Mouse (Mus musculus) MN1 (cell line): ENCODE results near the gene Gm49380.

Experiments
- DNase-seq: peaks from one replicate; pipeline ENCODE4 v3.0.0-alpha.2; 2016; ENCODE audit warnings: low spot score

Gene Gm49380

DNA sequence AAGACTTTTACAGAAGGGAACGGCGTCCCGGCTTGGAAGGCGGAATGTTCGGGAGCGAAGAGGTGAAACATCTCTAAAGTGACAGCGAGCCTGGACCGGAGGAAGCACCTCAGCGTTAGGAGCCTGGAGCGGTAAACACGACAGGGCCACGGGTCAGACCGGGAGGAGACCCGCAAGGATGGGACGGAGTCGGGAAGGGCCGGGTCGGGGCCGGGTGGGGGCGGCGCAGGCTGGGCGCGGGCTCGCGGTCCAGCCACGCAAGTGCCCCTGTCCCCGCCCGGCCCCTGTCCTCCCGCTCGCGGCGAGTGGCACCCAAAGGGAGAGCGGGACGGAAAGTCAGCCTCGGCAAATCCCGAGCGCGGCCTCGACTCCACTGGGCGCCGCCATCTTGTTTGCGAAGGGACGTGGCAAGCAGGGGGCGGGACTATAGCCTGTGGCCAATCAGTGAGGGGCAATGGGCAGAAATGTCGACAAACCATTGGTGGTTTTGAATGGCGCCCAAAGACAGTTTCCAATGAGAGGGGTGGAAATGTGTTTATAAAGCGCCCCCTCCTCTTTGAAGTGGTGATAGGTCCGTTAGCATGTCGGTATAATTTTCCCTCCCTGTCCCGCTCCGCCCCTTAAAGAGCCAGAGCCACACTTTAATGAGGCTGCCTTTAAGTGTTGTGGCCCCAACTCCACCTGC is at the start of gene Gm49380, which contains the start of gene Rnf26:
Gene Gm49380, minus strand, starts transcription at position 396 of the 685 bp plus-strand sequence.
Gene Rnf26, minus strand, starts transcription at position 413 of the 685 bp plus-strand sequence.
- DNase-seq: peak; percentile 96

DNA sequence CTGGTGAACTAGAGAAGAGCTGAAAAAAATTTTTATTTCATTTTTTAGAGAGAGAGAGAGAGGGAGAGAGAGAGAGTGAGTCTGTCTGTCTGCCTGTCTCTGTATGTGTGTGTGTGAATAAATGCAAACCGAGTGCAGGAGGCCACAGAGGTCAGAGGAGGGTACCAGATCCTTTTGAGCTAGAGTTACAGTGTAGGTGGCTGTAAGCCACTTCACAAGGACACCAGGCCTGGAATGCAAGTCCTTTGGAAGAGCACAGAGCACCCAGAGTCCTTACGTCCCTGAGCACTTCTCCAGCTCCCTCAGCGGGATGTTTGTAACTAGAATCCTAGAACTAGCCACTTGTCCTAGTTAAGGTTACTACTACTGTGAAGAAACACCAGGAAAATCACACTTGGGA is 46.6 kb upstream of the Gm49380 start:
- DNase-seq: no peak

DNA sequence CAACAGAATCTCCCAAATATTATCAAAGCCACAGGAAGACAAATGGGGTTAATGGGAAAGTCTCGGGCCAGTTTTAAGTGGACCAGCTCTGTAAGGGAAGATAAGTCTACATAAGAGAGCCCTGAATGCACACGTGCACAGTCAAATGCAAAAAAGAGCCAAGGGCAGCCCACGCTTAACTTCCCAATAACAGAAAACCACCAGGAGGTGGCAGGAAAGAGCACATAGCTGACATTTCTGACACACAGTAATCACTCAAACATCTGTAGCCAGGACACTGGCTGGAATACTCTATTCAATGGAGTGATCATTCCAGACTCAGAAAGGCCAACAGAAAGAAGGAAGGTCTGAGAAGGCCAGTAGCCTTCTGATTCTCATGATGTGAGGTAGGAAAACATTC is 34.0 kb upstream of the Gm49380 start:
- DNase-seq: peak; percentile 40

DNA sequence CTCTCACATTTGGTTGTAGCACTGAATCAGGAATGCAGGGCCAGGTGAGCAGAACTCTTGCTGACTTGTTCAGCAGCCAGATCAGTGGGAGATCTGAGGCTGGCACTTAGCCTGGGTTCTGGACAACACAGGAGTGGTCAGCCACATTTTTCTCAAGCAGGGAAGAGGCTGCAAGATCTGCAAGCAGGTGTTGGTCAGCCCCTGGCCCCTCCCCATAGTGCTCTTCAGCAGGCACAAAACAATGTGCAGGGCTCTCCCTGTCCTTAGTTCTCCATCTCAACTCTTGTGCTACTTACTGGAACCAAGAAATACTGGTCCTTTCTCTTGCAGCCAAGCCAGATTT is 31.4 kb upstream of the Gm49380 start:
- no peak for DNase-seq

DNA sequence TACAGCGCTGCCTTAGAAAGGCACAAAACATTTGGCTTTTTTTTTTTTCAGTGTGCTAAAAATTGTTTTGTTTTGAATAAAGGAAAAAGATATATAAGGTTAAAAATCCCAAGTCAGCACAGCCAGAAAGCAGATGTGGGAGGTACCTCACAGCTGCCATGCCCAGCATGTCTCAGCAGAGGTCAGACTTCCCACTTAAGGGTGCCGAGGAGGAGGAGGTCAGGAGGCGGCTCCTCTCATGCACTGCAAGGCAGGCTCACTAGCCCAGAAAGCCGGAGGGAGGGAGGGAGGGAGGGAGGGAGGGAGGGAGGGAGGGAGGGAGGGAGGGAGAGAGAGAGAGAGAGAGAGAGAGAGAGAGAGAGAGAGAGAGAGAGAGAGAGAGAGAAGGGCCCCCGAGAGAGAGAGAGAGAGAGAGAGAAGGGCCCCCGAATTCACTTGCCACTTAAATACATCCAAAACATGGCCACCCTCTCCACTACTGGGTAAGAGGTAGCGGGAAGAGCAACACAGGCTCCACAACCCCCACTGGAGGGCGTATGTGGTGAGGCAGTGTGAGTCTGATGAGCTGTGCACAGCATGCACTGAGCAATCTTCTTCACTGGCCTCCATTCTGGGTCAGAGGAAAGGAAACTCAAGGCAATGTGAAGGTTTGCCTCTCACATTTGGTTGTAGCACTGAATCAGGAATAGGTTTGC is 30.9 kb upstream of the Gm49380 start:
- DNase-seq: peak; percentile 54

DNA sequence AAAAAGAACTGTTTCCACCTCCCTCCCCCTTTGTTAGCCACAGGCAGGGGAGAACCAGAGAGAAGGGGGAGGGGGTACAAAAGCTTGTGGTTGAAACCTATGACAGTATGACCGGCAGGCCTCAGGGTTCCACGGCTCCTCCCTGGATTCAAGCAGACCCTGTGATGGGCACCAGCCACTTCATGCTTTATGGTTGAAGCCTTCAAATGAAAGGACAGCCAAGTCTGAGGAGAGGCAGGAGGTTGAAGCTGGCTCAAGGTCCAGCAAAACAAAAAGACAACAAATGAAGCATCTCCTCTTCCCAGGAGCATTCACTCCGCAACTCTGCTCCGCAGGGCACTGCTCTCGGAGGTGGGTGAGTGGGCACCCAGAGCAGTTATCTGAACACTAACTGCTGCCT is 30.1 kb upstream of the Gm49380 start:
- no peak for DNase-seq

DNA sequence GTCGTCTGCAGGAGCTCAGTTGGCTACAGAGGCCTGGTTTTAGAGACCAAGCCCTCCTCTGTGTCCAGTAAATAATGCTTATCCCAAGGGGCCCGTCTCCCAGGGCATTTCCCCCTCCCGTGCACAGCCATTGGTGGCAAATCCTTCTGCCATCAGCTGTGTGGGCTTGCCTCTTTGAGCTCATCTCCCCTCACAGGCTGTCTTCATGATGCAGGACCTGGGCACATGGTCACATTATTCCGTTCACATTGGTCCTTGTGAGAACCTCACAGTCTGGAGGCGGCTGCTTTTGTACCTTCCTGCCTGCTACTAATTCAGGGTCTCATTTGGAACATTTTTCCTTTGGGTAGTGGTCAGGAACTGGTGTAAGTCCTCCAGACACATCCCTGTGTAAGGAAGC is 28.7 kb upstream of the Gm49380 start:
- DNase-seq: no peak

DNA sequence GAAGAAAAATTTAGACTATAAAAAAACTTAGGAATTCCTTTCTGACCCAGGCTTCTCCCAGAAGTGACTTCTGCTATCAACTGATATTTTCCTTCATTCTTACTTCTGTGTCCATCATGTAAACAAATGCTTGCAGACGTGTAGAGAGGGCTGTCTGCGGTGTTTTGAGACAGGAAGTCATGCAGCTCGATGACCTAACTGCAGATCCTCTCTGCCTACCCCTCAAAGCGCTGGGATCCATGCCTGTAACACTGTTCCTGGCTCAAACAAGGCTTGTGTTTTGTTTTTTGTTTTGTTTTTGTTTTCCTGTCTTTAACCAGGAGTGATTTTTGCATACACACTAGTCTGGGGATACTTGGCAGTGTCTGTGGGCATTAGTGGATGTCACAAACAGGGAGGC is 24.5 kb upstream of the Gm49380 start:
- no peak for DNase-seq

DNA sequence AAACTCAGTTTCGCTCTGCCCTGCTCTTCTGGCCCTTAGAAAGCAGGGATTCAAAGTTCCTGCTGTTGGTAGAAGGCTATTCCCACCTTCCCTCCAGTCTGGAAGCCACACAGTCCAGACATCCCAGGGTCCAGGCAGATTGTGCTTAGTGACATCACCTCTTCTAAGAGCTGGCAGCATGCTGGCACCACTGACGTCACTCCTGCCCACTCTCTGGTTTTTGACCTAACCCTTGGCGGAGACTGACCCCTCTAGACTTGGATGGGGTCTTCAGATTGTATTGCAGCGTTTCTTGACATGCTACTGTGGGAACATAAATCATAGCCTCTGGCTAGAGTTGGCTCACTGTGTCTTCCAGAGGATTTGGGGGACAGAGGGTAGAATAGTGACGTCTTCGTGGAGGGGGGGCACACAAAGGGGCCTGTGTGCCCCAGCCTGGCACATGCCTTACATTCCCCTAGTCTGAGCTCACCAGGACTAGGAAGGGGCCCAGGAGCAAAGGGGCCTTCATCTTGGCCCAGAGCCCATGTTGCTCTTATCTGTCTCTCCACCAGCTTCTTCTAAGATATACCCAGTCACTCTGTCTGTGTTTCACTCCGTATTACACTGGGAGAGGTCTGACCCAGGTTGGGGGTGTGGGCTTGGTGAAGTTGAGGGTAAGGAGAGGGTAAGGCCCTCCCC is 22.6 kb upstream of the Gm49380 start:
- DNase-seq: peak; percentile 36

DNA sequence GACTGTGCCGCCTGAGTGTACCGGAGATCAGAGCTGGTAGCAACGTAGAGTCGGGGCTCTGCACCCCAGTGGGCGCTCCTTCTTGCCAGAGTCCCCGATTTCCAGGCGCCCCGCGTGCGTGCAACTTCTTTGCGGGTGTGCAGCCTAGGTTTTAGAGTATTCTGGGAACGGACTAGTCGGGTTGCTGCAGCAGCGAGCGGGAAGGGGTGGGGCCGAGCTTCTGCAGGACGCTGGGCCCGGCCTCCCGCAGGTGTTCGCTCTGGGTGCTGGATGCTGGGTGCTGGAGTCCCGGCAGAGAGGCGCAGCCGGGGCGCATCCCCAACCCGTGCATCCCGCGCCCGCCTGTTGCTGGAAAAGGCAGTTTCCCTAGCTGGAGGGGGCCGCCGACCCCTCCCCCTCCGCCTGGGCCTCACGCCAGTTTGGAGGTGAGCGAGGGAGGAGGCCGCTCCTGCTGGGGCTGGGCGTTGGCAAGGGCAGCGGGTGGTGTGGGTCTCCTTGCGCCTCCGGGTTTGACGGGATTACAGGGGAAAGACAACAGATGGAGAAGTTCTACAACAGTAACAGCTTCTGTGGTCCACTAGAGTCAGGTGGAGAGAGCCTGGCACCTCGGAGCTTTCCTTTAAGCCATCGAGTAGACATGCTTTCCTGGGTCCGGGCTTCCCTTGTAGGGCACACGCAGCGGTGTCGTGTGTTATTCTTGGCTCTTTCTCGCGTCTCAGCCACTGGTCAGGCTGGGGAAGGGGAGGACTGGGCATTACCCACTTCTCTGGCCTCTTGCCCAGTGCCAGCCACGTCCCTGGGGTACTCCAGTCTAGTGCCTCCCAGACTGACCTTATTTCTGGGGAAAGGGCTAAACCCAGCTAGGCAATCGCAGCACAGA is 21.8 kb upstream of the Gm49380 start:
- DNase-seq: peak; percentile 86

DNA sequence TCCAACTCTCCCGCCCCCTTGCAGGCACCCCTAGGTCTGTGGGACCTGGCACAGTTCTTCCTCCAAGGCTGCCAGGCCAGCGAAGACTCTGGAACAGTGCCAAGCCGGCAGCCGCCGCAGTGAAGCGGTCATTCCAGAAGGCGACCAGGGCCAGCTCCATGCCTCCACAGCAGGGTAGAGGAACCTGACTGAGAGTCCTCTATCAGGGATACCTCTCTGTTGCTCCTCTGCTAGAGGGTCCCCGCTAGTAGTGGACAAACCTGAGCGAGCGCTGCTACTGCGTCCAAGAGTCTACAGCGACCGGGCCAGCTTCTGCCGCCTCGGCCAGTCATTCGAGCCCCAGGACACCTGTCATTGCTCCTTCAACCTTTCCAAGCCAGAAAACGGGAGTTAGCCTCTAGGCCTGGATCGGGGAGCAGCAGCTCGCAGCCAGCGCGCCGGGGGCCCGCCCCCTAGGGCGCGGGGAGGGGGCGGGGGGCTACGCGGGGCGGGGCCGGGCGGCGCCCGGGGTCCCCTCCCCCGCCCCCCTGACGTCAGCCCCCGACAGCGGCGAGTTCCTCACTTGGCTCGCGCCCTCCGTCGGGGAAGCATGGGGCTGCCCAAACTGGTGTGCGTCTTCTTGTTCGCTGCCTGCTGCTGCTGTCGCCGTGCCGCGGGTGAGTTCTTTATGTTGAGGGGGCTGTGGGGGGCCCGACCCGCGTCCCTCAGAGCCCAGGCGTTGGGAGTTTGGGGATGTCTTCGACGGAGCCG is 21.0 kb upstream of the Gm49380 start, which contains the start of gene Mcam:
Gene Mcam, plus strand, starts transcription at position 369 of the 750 bp plus-strand sequence.
- peak; percentile 81 for DNase-seq

DNA sequence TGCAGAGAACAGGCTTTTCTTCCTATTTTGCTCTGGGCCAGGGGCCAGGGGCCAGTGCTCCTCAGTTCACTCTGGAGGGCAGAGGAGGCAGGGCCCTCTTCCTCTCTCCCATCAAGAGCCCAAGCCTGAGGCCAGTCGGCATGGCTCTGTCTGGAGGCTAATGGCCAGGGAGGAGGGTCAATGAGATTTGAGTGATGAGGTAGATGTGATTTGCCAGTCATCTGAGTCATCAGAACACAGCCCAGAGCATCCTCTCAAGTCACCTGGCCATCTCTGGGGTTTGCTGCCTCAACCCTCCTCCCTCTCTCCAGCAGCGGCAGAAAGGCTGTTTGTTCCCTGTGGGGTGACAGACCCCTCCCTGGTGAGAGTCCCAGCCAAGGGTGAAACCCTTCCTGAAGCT is 20.0 kb upstream of the Gm49380 start:
- DNase-seq: peak; percentile 63

DNA sequence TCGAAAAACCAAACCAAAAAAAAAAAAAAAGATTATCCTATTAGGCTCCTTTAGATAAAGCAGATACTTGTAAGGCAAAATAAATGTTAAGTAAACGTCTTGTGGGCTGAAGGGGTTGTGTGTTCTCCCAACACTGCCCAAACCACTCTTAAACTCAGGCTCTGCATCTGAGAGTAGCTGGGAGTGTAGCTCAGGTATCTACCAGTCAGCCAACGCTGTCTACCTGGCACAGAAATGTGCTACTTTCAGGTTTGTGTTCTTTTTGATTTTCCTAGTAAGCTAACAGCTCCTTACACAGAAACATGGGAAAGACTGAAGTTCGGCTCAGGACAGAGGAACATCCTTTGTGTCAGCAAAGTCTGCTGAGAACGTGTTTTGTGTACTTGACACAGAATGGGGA is 18.9 kb upstream of the Gm49380 start:
- no peak for DNase-seq

DNA sequence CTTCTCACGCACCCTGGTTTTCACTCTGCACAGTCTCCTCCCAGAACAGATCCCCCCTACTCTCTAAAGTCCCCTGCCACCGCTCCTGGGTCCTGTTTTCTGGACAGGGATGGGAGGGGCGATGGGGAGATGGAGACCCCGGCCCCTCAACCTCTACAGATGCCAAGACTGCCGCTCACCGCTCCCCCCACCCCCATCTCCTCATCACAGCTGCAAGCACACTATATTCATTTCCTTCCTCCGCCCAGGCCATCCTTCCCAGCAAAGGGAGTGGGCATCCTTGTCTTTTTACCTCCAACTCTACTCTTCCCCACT is 17.9 kb upstream of the Gm49380 start:
- DNase-seq: no peak

DNA sequence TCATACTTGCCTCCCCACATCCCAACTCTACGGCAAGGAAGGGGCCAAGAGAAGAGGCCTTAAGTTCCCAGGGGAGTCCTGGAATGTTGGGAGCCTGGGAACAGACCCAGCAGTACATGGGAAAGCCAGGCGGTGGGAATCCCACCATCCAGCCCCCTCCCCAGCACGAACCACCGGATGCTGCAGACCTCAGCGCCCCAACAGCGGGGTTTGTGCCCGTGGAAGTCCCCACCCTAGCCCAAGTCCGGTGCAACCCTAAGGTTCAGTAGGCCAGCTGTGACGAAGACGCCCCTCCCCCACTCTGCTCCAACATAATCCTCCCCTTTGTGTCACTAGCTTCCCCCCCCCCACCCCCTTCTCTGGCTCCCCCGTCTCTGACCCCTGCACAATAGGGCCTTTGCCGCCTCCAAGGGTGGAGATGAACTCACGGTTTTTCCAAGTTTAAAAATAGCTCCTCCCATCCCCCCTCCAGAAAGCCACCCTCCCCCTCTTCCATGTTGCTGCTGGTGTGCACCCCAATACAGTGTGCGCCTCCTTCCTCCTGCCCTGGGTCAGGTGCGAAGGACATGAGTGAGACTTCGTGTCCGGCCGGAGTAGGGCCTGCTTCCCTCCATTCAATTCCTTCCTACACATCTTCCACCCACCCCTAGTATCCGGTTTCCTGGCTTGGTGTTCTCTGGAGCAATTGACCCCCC is 17.4 kb upstream of the Gm49380 start:
- no peak for DNase-seq

DNA sequence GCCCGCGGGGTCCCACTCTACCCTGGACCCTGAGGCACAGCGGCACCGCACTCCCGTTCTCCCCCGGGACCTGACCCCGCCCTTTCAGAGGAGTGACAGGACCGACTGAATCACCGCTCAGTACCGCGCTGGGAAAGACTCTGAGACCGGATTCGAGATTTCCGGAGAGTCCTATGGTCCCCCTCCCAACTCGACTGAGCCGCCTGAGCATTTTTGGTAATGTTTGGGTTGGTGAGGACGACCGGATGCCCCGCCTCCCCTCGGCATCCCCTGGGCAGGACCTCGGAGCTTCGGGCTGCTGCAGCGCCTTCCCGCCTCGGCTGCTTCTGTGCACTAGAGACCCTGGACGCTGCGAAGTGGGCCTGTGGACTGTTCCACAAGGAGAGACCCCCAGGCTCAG is 16.7 kb upstream of the Gm49380 start:
- DNase-seq: peak; percentile 32

DNA sequence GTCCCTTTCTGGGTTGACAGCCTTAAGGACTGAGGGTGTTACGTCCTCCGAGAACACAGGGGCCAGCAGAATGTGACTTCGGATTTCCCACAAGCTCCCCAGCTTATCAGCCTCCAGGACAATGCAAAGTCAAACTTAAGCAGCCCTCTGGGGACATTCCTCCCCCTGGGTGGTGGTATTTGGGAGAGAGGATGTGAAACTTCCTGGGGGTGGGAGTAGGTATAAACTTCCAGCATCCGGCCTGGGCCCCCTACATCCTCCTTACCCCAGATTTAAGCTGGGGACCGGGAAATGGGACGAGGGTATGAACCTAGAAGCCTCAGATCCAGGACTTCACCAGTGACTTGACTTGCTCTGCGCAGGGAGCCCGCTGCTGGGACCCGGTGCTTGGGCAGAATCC is 16.3 kb upstream of the Gm49380 start:
- no peak for DNase-seq

DNA sequence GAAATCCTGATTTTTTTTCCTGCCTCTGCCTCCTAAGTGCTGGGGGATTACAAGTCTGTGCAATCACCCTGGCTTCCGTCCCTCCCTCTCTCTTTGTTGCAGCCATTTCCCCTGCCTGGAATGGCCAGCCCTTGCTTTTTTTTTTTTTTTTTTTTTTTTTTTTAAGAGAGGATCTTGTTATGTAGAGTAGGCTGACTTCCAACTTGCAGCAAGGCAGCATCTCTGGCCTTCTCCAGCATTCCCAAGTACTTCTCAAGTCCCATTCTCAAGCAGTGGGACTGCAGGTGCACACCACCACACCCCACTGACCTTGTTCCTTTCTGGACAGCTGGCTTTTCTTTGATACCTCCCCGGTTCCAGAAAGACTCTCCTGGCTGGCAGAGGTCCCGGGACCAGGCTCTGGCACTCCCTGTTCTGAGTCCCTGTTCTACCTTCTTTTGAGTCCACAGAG is 14.1 kb upstream of the Gm49380 start:
- DNase-seq: no peak

DNA sequence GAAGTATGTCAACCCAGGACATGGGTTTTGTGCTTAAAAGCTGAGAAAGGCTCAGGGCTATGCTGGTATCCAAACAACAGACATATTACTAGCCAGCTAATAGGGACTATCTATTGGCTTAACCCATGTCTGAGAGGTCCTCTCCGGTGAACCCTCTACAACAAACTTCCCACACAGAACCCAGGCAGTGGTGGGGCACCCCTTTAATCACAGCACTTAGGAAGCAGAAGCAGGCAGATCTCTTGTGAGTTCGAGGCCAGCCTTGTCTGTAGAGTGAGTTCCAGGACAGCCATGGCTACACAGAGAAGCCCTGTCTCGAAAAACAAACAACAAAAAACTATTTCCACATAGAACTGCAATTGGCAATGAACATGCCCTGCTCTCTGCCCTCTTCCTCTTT is 13.4 kb upstream of the Gm49380 start:
- no peak for DNase-seq

DNA sequence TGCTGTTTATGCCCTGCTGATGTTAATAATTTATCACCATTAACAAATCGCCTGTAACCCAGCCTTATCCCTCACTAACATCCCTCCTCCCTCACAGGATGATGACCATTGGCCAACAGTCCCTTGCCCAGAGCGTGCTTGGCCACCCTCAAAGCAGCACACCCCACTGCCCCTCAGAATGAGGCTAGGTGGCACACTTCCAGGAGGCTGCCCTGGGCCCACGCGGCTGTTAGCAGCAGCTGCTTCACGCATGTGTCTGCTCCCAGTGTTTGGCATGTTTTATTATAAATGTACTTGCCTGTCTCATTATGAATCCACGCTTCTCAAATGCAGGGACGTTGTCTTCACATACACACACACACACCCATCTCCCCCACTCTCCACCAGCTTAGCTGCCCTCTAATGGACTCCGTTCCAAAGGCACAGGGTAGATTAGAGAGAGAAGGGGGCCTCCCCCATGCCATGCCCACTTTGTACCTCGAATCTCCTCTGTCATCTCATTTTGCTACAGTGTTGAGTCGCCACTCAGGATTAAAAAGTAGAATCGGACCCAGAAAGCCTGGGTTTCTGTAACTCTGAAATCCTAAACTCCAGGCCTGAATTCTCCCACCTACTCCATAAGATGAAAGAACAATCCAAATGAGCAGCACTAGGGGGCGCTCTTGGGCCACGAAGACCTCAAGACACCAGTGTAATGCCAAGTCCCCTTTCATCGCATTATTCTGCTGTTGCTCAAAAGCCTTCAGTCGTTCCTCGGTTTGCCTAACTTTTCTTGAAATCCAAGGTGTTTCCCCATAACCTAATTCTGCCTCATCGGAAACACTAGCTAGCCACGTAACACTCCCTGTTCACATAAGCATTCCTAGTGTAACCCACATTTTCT is 12.5 kb upstream of the Gm49380 start:
- DNase-seq: peak; percentile 89
